Mouse (Mus musculus) thymus, postnatal 4 days (tissue): ENCODE results near the gene Arhgap42.

Source experiments
- DNase-seq: peaks from one replicate; pipeline ENCODE4 v3.0.0; 2021

The Arhgap42 gene

GRCm38 (mm10) chr9:9208205-9208604, 30.7 kb downstream of the Arhgap42 start:
- DNase-seq = no peak

- DNase-seq = no peak
These were observed 31.6 kb downstream of the Arhgap42 start for GRCm38 (mm10) chr9:9207251-9207650.

- no peak for DNase-seq
These were observed 38.0 kb downstream of the Arhgap42 start for GRCm38 (mm10) chr9:9200827-9201388.

GRCm38 (mm10) chr9:9199170-9199841, 39.6 kb downstream of the Arhgap42 start:
- DNase-seq = no peak

- DNase-seq = no peak
These were observed 40.3 kb downstream of the Arhgap42 start for GRCm38 (mm10) chr9:9198645-9199044.

GRCm38 (mm10) chr9:9196046-9196445, 42.9 kb downstream of the Arhgap42 start:
- no peak for DNase-seq

- no peak for DNase-seq
These were observed 44.4 kb downstream of the Arhgap42 start for GRCm38 (mm10) chr9:9194496-9194895.

- DNase-seq = no peak
These were observed 46.2 kb downstream of the Arhgap42 start for GRCm38 (mm10) chr9:9192716-9193115.

GRCm38 (mm10) chr9:9190835-9191234, 48.1 kb downstream of the Arhgap42 start:
- DNase-seq = no peak

GRCm38 (mm10) chr9:9188167-9188566, 50.7 kb downstream of the Arhgap42 start:
- DNase-seq = no peak

- DNase-seq = no peak
These were observed 61.2 kb downstream of the Arhgap42 start for GRCm38 (mm10) chr9:9177745-9178144.

GRCm38 (mm10) chr9:9174924-9175323, 64.0 kb downstream of the Arhgap42 start:
- no peak for DNase-seq

- no peak for DNase-seq
These were observed 64.7 kb downstream of the Arhgap42 start for GRCm38 (mm10) chr9:9174206-9174605.

- DNase-seq = no peak
These were observed 65.8 kb downstream of the Arhgap42 start for GRCm38 (mm10) chr9:9173091-9173490.

GRCm38 (mm10) chr9:9171146-9171816, 67.6 kb downstream of the Arhgap42 start:
- no peak for DNase-seq

GRCm38 (mm10) chr9:9165641-9166063, 73.2 kb downstream of the Arhgap42 start:
- DNase-seq = no peak

GRCm38 (mm10) chr9:9160736-9161135, 78.2 kb downstream of the Arhgap42 start:
- DNase-seq = no peak

GRCm38 (mm10) chr9:9158241-9158640, 80.7 kb downstream of the Arhgap42 start:
- DNase-seq = no peak

GRCm38 (mm10) chr9:9157425-9157824, 81.5 kb downstream of the Arhgap42 start:
- DNase-seq = no peak

- DNase-seq = no peak
These were observed 84.3 kb downstream of the Arhgap42 start for GRCm38 (mm10) chr9:9154636-9155035.

GRCm38 (mm10) chr9:9144301-9145121, 94.4 kb downstream of the Arhgap42 start:
- no peak for DNase-seq

GRCm38 (mm10) chr9:9143102-9143501, 95.8 kb downstream of the Arhgap42 start:
- no peak for DNase-seq

GRCm38 (mm10) chr9:9142561-9142960, 96.3 kb downstream of the Arhgap42 start:
- no peak for DNase-seq
